Mouse (Mus musculus): ENCODE measurements around the gene Cnot2. TPM values are rescaled to one million over a fixed set of nuclear protein-coding genes. Genes with fewer than 3 reads are reported as not detected.
A peak's percentile ranks its signal among the peaks of the same experiment; 100 is the strongest.
"Not testable (repeated sequence)": the region's sequence is repeated elsewhere in the genome, so short reads cannot be mapped to it uniquely, and the experiment has no call there.

Gene Cnot2
- 82.3 and 83.5 TPM in 2 replicates for polyA plus RNA-seq (2015; fragmentation: Nextera tagmentation; extraction: Ambion mirVana)

GRCm38 (mm10) chr10:116581369-116581718, at the start of gene Cnot2:
Gene Cnot2 (minus strand): TSS chr10:116581511.
- Histone ChIP-seq H3K9me3 (replicated peaks; ENCODE audit: control insufficient read depth, low read length) (no peaks in the 10 kb centered on the region), H3K4me1 (ENCODE audit: control insufficient read depth, insufficient read depth, low read length) (no peaks in the 10 kb centered on the region), H3K9ac (ENCODE audit: low read length) (peak within 1 kb of the TSS; percentile 98), H3K4me2 (ENCODE audit: low read depth, low read length) (peak within 1 kb of the TSS; percentile 74), H3K36me3 (ENCODE audit: control insufficient read depth, insufficient read depth, low read length) (no peaks in the 10 kb centered on the region), H3K27ac (ENCODE audit: low read length) (peak within 1 kb of the TSS; percentile 98), H3K27me3 (ENCODE audit: control insufficient read depth, insufficient read depth, low read length) (no peaks in the 10 kb centered on the region), H3K4me3 (replicated peaks; ENCODE audit: low read length) (peak within 1 kb of the TSS; percentile 97)
- WGBS: 1% methylated on average over 47 of the region's 47 CpGs
- peak; percentile 89 for ATAC-seq (ENCODE audit: insufficient read depth, low FRiP score)

- H3K4me1 ChIP-seq (ENCODE audit: control insufficient read depth, insufficient read depth, low read length): no peaks in the 10 kb centered on the region
- no peaks in the 10 kb centered on the region for H3K9me3 ChIP-seq (replicated peaks; ENCODE audit: control insufficient read depth, low read length)
- no peak overlapping the region for H3K4me2 ChIP-seq (ENCODE audit: low read depth, low read length)
- no peak overlapping the region for H3K27ac ChIP-seq (ENCODE audit: low read length)
- ATAC-seq (ENCODE audit: insufficient read depth, low FRiP score): no peak
- H3K36me3 ChIP-seq (ENCODE audit: control insufficient read depth, insufficient read depth, low read length): no peaks in the 10 kb centered on the region
- 73% methylated on average over 5 of the region's 5 CpGs for WGBS
- no peaks in the 10 kb centered on the region for H3K27me3 ChIP-seq (ENCODE audit: control insufficient read depth, insufficient read depth, low read length)
- H3K4me3 ChIP-seq (replicated peaks; ENCODE audit: low read length): no peak overlapping the region
- no peak overlapping the region for H3K9ac ChIP-seq (ENCODE audit: low read length)
These were observed 47.6 kb upstream of the Cnot2 start for GRCm38 (mm10) chr10:116628926-116629325.

GRCm38 (mm10) chr10:116626009-116626408, 44.7 kb upstream of the Cnot2 start:
- peaks cover 6% of the 10 kb centered on the region for H3K9me3 ChIP-seq (replicated peaks; ENCODE audit: control insufficient read depth, low read length)
- H3K4me2 ChIP-seq (ENCODE audit: low read depth, low read length): no peak overlapping the region
- no peaks in the 10 kb centered on the region for H3K36me3 ChIP-seq (ENCODE audit: control insufficient read depth, insufficient read depth, low read length)
- H3K4me3 ChIP-seq (replicated peaks; ENCODE audit: low read length): no peak overlapping the region
- H3K4me1 ChIP-seq (ENCODE audit: control insufficient read depth, insufficient read depth, low read length): no peaks in the 10 kb centered on the region
- no peak overlapping the region for H3K9ac ChIP-seq (ENCODE audit: low read length)
- 76% methylated on average over 1 of the region's 1 CpGs for WGBS
- H3K27ac ChIP-seq (ENCODE audit: low read length): no peak overlapping the region
- no peak for ATAC-seq (ENCODE audit: insufficient read depth, low FRiP score)
- H3K27me3 ChIP-seq (ENCODE audit: control insufficient read depth, insufficient read depth, low read length): no peaks in the 10 kb centered on the region

- 88% methylated on average over 8 of the region's 10 CpGs for WGBS
- H3K9ac ChIP-seq (ENCODE audit: low read length); ATAC-seq (ENCODE audit: insufficient read depth, low FRiP score): not testable (repeated sequence)
These were observed 31.9 kb upstream of the Cnot2 start for GRCm38 (mm10) chr10:116613250-116613649.

GRCm38 (mm10) chr10:116604905-116605162, 23.5 kb upstream of the Cnot2 start:
- Histone ChIP-seq H3K27me3 (ENCODE audit: control insufficient read depth, insufficient read depth, low read length) (no peaks in the 10 kb centered on the region), H3K27ac (ENCODE audit: low read length) (no peak overlapping the region), H3K9me3 (replicated peaks; ENCODE audit: control insufficient read depth, low read length) (no peaks in the 10 kb centered on the region), H3K4me1 (ENCODE audit: control insufficient read depth, insufficient read depth, low read length) (no peaks in the 10 kb centered on the region), H3K9ac (ENCODE audit: low read length) (no peak overlapping the region), H3K4me3 (replicated peaks; ENCODE audit: low read length) (no peak overlapping the region), H3K36me3 (ENCODE audit: control insufficient read depth, insufficient read depth, low read length) (no peaks in the 10 kb centered on the region), H3K4me2 (ENCODE audit: low read depth, low read length) (no peak overlapping the region)
- whole genome bisulfite sequencing: 93% methylated on average over 4 of the region's 4 CpGs
- ATAC-seq (ENCODE audit: insufficient read depth, low FRiP score): no peak

More at GRCm38 (mm10) chr10:116613250-116613649, 31.9 kb upstream of the Cnot2 start:
- not testable (repeated sequence) for H3K27me3 ChIP-seq (ENCODE audit: control insufficient read depth, insufficient read depth, low read length); H3K4me2 ChIP-seq (ENCODE audit: low read depth, low read length); H3K4me1 ChIP-seq (ENCODE audit: control insufficient read depth, insufficient read depth, low read length); H3K9me3 ChIP-seq (replicated peaks; ENCODE audit: control insufficient read depth, low read length); H3K27ac ChIP-seq (ENCODE audit: low read length); H3K36me3 ChIP-seq (ENCODE audit: control insufficient read depth, insufficient read depth, low read length); H3K4me3 ChIP-seq (replicated peaks; ENCODE audit: low read length)

- Histone ChIP-seq H3K9me3 (replicated peaks; ENCODE audit: control insufficient read depth, low read length) (no peaks in the 10 kb centered on the region), H3K4me3 (replicated peaks; ENCODE audit: low read length) (no peak overlapping the region), H3K36me3 (ENCODE audit: control insufficient read depth, insufficient read depth, low read length) (no peaks in the 10 kb centered on the region), H3K4me2 (ENCODE audit: low read depth, low read length) (no peak overlapping the region), H3K4me1 (ENCODE audit: control insufficient read depth, insufficient read depth, low read length) (no peaks in the 10 kb centered on the region), H3K27ac (ENCODE audit: low read length) (no peak overlapping the region), H3K27me3 (ENCODE audit: control insufficient read depth, insufficient read depth, low read length) (no peaks in the 10 kb centered on the region), H3K9ac (ENCODE audit: low read length) (no peak overlapping the region)
- no peak for ATAC-seq (ENCODE audit: insufficient read depth, low FRiP score)
- 76% methylated on average over 6 of the region's 6 CpGs for WGBS
These were observed 23.0 kb upstream of the Cnot2 start for GRCm38 (mm10) chr10:116604081-116604904.

- no peak overlapping the region for H3K4me3 ChIP-seq (replicated peaks; ENCODE audit: low read length)
- H3K36me3 ChIP-seq (ENCODE audit: control insufficient read depth, insufficient read depth, low read length): no peaks in the 10 kb centered on the region
- H3K27ac ChIP-seq (ENCODE audit: low read length): no peak overlapping the region
- ATAC-seq (ENCODE audit: insufficient read depth, low FRiP score): no peak
- no peak overlapping the region for H3K4me2 ChIP-seq (ENCODE audit: low read depth, low read length)
- H3K9ac ChIP-seq (ENCODE audit: low read length): no peak overlapping the region
- WGBS: 85% methylated on average over 14 of the region's 14 CpGs
- H3K9me3 ChIP-seq (replicated peaks; ENCODE audit: control insufficient read depth, low read length): no peaks in the 10 kb centered on the region
- no peaks in the 10 kb centered on the region for H3K27me3 ChIP-seq (ENCODE audit: control insufficient read depth, insufficient read depth, low read length)
- no peaks in the 10 kb centered on the region for H3K4me1 ChIP-seq (ENCODE audit: control insufficient read depth, insufficient read depth, low read length)
These were observed 17.9 kb upstream of the Cnot2 start for GRCm38 (mm10) chr10:116599056-116599850.

GRCm38 (mm10) chr10:116582738-116583137, 1.4 kb upstream of the Cnot2 start:
- no peaks in the 10 kb centered on the region for H3K27me3 ChIP-seq (ENCODE audit: control insufficient read depth, insufficient read depth, low read length)
- H3K9me3 ChIP-seq (replicated peaks; ENCODE audit: control insufficient read depth, low read length): no peaks in the 10 kb centered on the region
- H3K4me1 ChIP-seq (ENCODE audit: control insufficient read depth, insufficient read depth, low read length): no peaks in the 10 kb centered on the region
- ATAC-seq (ENCODE audit: insufficient read depth, low FRiP score): no peak
- H3K9ac ChIP-seq (ENCODE audit: low read length): no peak overlapping the region
- peak overlapping the region; percentile 61 for H3K4me2 ChIP-seq (ENCODE audit: low read depth, low read length)
- H3K27ac ChIP-seq (ENCODE audit: low read length): no peak overlapping the region
- H3K36me3 ChIP-seq (ENCODE audit: control insufficient read depth, insufficient read depth, low read length): no peaks in the 10 kb centered on the region
- 23% methylated on average over 6 of the region's 6 CpGs for WGBS
- peak overlapping the region; percentile 97 for H3K4me3 ChIP-seq (replicated peaks; ENCODE audit: low read length)

GRCm38 (mm10) chr10:116581719-116582481, 589 bp upstream of the Cnot2 start:
- peak overlapping the region; percentile 98 for H3K9ac ChIP-seq (ENCODE audit: low read length)
- peak overlapping the region; percentile 97 for H3K4me3 ChIP-seq (replicated peaks; ENCODE audit: low read length)
- no peaks in the 10 kb centered on the region for H3K4me1 ChIP-seq (ENCODE audit: control insufficient read depth, insufficient read depth, low read length)
- no peaks in the 10 kb centered on the region for H3K27me3 ChIP-seq (ENCODE audit: control insufficient read depth, insufficient read depth, low read length)
- peak overlapping the region; percentile 98 for H3K27ac ChIP-seq (ENCODE audit: low read length)
- H3K9me3 ChIP-seq (replicated peaks; ENCODE audit: control insufficient read depth, low read length): no peaks in the 10 kb centered on the region
- ATAC-seq (ENCODE audit: insufficient read depth, low FRiP score): peak; percentile 88
- H3K4me2 ChIP-seq (ENCODE audit: low read depth, low read length): peak overlapping the region; percentile 61
- H3K36me3 ChIP-seq (ENCODE audit: control insufficient read depth, insufficient read depth, low read length): no peaks in the 10 kb centered on the region
- under 1% methylated on average over 59 of the region's 67 CpGs for WGBS
